Mouse (Mus musculus) spleen, postnatal 4 days (tissue): ENCODE measurements at regions not wholly inside any gene's neighbourhood (a gene's known extent, or its start where the extent isn't known, plus 50 kb on each side); places are given as distances from the start of the nearest gene placed in this dataset.
A peak's percentile ranks its signal among the peaks of the same experiment; 100 is the strongest.

Source experiments
- DNase-seq, 2 experiments: peaks; one replicate each; pipeline ENCODE4 v3.0.0; 2022; ENCODE audit warnings: low spot score in 2 of 2

GRCm38 (mm10) chr9:62590407-62591195, 53.8 kb upstream of the Coro2b start:
- peak in 1 of 2 experiments; percentile 52 for DNase-seq

DNA sequence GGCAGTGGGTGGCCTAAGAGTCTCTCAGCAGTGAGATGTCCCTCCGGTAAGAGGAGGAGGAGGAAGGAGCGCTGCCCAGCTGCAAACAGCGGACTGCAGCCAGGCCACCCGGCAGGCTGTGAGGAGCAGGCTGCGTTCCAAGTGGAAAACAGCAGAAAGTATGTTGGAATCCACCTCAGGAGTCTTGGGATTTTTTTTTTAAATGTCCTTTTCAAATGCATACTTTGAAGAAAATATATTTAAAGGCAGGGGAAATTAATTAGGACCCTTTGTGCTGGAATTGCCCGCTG, 54.3 kb upstream of the Coro2b start:
- no peak for DNase-seq

GRCm38 (mm10) chr9:62598056-62598455, 61.2 kb upstream of the Coro2b start:
- no peak for DNase-seq

GRCm38 (mm10) chr9:62598956-62599355, 62.1 kb upstream of the Coro2b start:
- DNase-seq, result peak in 1 of 2 experiments; percentile 43

GRCm38 (mm10) chr9:62610526-62610925, 67.1 kb upstream of the Itga11 start:
- DNase-seq, result no peak

GRCm38 (mm10) chr9:62611452-62611851, 66.2 kb upstream of the Itga11 start:
- no peak for DNase-seq

DNA sequence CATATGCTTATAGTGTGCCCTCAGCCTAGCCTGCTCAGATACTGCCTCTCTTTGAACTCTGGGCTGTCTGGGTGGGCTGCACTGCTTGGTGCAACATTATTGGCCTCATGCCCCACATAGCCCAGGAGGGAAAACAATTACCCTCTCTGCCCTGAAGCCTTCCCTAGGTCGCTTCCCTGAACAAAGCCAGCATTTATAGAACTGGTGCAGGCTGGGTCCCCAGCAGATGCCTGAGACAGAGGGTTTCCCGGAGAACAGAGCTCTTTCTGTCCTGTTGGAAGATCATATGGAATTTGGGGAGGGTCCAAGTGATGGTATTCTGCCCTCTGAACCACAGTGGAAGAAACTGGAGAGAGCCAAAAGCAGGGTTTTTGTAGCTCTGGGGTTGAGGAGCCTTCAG, 64.6 kb upstream of the Itga11 start:
- DNase-seq, result no peak

GRCm38 (mm10) chr9:62613806-62614205, 63.8 kb upstream of the Itga11 start:
- DNase-seq, result no peak

- DNase-seq, result no peak
Observed at GRCm38 (mm10) chr9:62614950-62615349, 62.7 kb upstream of the Itga11 start.

DNA sequence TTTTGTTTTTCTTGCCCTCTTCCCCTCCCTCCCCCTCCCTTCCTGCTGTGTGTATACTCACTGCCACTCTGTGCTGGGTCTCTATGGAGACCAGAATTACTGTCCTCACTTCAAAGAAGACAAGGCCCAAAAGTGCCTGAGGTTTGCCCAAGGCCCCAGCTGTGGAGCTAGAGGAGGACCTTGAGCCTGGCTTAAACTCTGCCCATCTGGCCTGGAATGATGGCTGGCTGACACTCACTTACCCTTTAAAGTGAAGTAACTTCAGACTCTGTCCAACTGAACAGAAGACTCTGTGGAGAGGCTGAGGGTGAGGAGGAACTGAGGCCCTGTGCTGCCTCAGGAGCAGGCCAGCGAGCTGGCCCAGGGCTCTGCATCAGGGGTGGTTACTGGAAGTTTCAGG, 61.8 kb upstream of the Itga11 start:
- DNase-seq, result no peak

DNA sequence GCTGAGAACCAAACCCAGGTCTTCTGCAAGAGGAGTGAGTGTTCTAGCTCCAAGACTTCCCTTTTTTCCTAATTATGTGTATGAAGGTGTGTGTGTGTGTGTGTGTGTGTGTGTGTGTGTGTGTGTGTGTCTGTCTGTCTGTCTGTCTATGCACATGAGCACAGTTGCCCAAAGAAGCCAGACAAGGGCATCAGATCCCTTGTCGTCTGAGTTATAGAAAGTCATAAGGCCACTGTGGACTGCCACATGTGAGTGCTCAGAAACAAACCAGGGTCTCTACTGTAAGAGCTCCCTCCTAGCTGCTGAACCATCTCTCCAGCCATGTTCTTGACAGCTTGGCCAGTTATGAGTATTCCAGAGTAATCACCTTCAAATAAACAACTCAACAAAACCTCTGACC, 58.6 kb upstream of the Itga11 start:
- no peak for DNase-seq

- no peak for DNase-seq
Observed at GRCm38 (mm10) chr9:62620901-62621445, 56.7 kb upstream of the Itga11 start.

- no peak for DNase-seq
Observed at GRCm38 (mm10) chr9:62622106-62622505, 55.5 kb upstream of the Itga11 start.

GRCm38 (mm10) chr9:62624562-62625044, 53.0 kb upstream of the Itga11 start:
- DNase-seq, result no peak

DNA sequence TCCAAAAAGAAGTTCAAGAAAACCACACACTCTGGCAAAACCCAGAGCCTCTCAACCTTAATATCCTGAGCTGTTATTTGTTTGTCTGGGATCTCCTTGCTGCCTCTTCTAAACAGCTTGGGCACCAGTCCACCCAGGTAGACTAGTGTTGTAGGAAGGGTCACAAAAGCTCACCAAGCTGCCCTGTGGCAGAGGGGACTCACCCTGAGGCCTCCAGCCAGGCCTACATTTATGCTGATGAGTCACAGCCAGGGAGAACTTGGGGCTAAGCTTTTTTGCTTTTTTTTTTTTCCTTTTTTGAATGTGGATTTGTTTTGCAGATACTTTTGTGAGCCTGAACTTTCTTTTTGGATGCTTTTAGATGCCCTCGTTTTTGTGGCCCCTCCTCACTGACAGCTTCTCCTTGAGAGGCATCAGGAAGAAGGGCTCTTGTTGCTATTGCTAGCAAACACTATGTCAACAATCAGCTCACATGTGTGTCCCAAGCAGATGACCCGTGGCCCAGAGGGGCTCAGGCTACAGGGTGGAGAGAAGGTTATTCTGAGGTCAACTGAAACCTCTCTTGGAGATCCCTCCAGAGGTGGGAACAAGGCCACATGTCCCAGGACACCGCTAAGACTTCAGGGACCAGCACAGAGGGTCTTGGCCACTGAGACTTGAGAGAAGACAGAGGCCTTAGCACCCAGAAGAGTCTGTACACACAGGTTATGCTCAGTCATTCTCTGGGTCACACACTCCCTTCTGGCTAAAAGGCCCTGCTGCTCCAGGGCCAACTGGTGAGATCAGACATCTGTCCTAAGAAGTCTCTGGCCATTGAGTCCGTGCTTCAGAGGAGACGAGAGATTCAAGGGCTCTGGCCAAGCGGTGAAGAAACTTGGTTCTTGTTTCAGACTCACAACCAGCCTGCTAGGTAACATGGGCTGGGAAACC, 50.3 kb upstream of the Itga11 start:
- DNase-seq, result no peak
